Mouse (Mus musculus) forebrain, embryonic 14.5 days (tissue): ENCODE results near the gene Cdc34. TPM values are rescaled to one million over a fixed set of nuclear protein-coding genes. Genes with fewer than 3 reads are reported as not detected.

Experiments
- ATAC-seq: fragments of 200-750 bp; cut with Nextera tagmentation; 2 replicates; pipeline ENCODE4 v1.8.0; 2017; ENCODE audit warnings: mild to moderate bottlenecking, moderate library complexity
- DNase-seq: peaks from one replicate; pipeline ENCODE4 v3.0.0-alpha.2; 2015; ENCODE audit warnings: low spot score
- H3K27ac ChIP-seq: fragments of 300-500 bp; sonication (generic); 2 replicates; pipeline ENCODE4 v1.5.1; 2014; ENCODE audit warnings: low read depth, mild to moderate bottlenecking, control low read depth, low read length, moderate library complexity
- H3K27me3 ChIP-seq: fragments of 300-500 bp; sonication (generic); replicated peaks from 2 replicates; pipeline ENCODE4 v1.6.1; 2014; ENCODE audit warnings: low read length, control low read depth, mixed read lengths; ENCODE audit not compliant: control insufficient read depth, insufficient read depth
- H3K36me3 ChIP-seq: fragments of 300-500 bp; sonication (generic); 2 replicates; pipeline ENCODE4 v1.6.1; 2014; ENCODE audit warnings: low read length, control low read depth; ENCODE audit not compliant: control insufficient read depth, insufficient read depth
- H3K4me1 ChIP-seq: fragments of 300-500 bp; sonication (generic); 2 replicates; pipeline ENCODE4 v1.6.1; 2014; ENCODE audit warnings: antibody characterized with exemption, low read length, control low read depth; ENCODE audit not compliant: control insufficient read depth, insufficient read depth
- H3K4me2 ChIP-seq: fragments of 300-500 bp; sonication (generic); 2 replicates; pipeline ENCODE4 v1.6.1; 2014; ENCODE audit warnings: mild to moderate bottlenecking, control low read depth, low read length
- H3K4me3 ChIP-seq: fragments of 300-500 bp; sonication (generic); 2 replicates; pipeline ENCODE4 v1.5.1; 2014; ENCODE audit warnings: low read depth, low read length, control low read depth
- H3K9ac ChIP-seq: fragments of 300-500 bp; sonication (generic); 2 replicates; pipeline ENCODE4 v1.6.1; 2014; ENCODE audit warnings: mild to moderate bottlenecking, low read length, control low read depth, moderate library complexity
- H3K9me3 ChIP-seq: fragments of 300-500 bp; sonication (generic); replicated peaks from 2 replicates; pipeline ENCODE4 v1.6.1; 2016; ENCODE audit warnings: low read length, control low read depth, mixed read lengths; ENCODE audit not compliant: control insufficient read depth
- WGBS: fragments of 180-500 bp; shearing (Covaris S2); extraction: QIAGEN DNeasy Blood & Tissue Kit; methylation state at CpG from one replicate; pipeline ENCODE4 v1.1.7; 2014; 5-methylcytosine and 5-hydroxymethylcytosine counted together
- polyA plus RNA-seq: library from polyadenylated mRNA; unstranded; fragments of >200 nt; fragmentation: Nextera tagmentation; extraction: Ambion mirVana; gene quantifications from 2 replicates; pipeline ENCODE4 v1.2.1, GENCODE M21; 2014

Gene Cdc34
- polyA plus RNA-seq, 1 experiment from 2014 or later, result 76.9 TPM

GRCm38 (mm10) chr10:79706406-79707094 lies 24.6 kb downstream of the Cdc34 start:
- Histone ChIP-seq H3K4me2 (peak overlapping the region; percentile 87), H3K4me3 (no peak overlapping the region), H3K27ac (no peak overlapping the region), H3K27me3 (no peaks in the 10 kb centered on the region), H3K4me1 (peaks cover 15% of the 10 kb centered on the region), H3K36me3 (peaks cover 33% of the 10 kb centered on the region), H3K9me3 (no peaks in the 10 kb centered on the region), H3K9ac (peak overlapping the region; percentile 21)
- ATAC-seq, result no peak
- no peak for DNase-seq
- WGBS, result 86% methylated on average over 5 of the region's 5 CpGs

- no peak for ATAC-seq
- no peak overlapping the region for H3K4me3 ChIP-seq
- 91% methylated on average over 1 of the region's 1 CpGs for WGBS
- no peaks in the 10 kb centered on the region for H3K27me3 ChIP-seq
- H3K9me3 ChIP-seq, result no peaks in the 10 kb centered on the region
- no peak overlapping the region for H3K27ac ChIP-seq
- no peak overlapping the region for H3K4me2 ChIP-seq
- no peak overlapping the region for H3K9ac ChIP-seq
- H3K4me1 ChIP-seq, result peaks cover 15% of the 10 kb centered on the region
- peaks cover 39% of the 10 kb centered on the region for H3K36me3 ChIP-seq
- DNase-seq, result no peak
These were observed 25.2 kb downstream of the Cdc34 start for GRCm38 (mm10) chr10:79707162-79707561.

- no peak overlapping the region for H3K9ac ChIP-seq
- no peak overlapping the region for H3K27ac ChIP-seq
- no peaks in the 10 kb centered on the region for H3K9me3 ChIP-seq
- H3K4me2 ChIP-seq, result no peak overlapping the region
- ATAC-seq (no peak), DNase-seq (no peak)
- no peaks in the 10 kb centered on the region for H3K27me3 ChIP-seq
- H3K36me3 ChIP-seq, result peaks cover 40% of the 10 kb centered on the region
- WGBS, result 78% methylated on average over 4 of the region's 4 CpGs
- no peak overlapping the region for H3K4me3 ChIP-seq
- peaks cover 15% of the 10 kb centered on the region for H3K4me1 ChIP-seq
These were observed 25.8 kb downstream of the Cdc34 start for GRCm38 (mm10) chr10:79707759-79708158.

GRCm38 (mm10) chr10:79708668-79709067 lies 26.7 kb downstream of the Cdc34 start:
- ATAC-seq (no peak), DNase-seq (no peak)
- H3K4me3 ChIP-seq, result no peak overlapping the region
- no peak overlapping the region for H3K4me2 ChIP-seq
- no peaks in the 10 kb centered on the region for H3K27me3 ChIP-seq
- H3K9ac ChIP-seq, result no peak overlapping the region
- H3K4me1 ChIP-seq, result peaks cover 15% of the 10 kb centered on the region
- peaks cover 40% of the 10 kb centered on the region for H3K36me3 ChIP-seq
- no peaks in the 10 kb centered on the region for H3K9me3 ChIP-seq
- WGBS, result 92% methylated on average over 21 of the region's 21 CpGs
- H3K27ac ChIP-seq, result no peak overlapping the region

GRCm38 (mm10) chr10:79709307-79709706 lies 27.3 kb downstream of the Cdc34 start:
- 87% methylated on average over 7 of the region's 7 CpGs for WGBS

GRCm38 (mm10) chr10:79712029-79712428 lies 30.0 kb downstream of the Cdc34 start:
- ATAC-seq, result no peak; the same call in 1 of the 2 replicates

More at GRCm38 (mm10) chr10:79709307-79709706, 27.3 kb downstream of the Cdc34 start:
- ATAC-seq (no peak), DNase-seq (no peak)
- Histone ChIP-seq H3K27me3 (no peaks in the 10 kb centered on the region), H3K36me3 (peaks cover 40% of the 10 kb centered on the region), H3K9me3 (no peaks in the 10 kb centered on the region), H3K4me2 (no peak overlapping the region), H3K27ac (no peak overlapping the region), H3K4me1 (peaks cover 15% of the 10 kb centered on the region), H3K4me3 (no peak overlapping the region), H3K9ac (no peak overlapping the region)

GRCm38 (mm10) chr10:79712499-79713126 lies 30.6 kb downstream of the Cdc34 start:
- Histone ChIP-seq H3K4me2 (no peak overlapping the region), H3K4me3 (no peak overlapping the region), H3K9me3 (no peaks in the 10 kb centered on the region), H3K9ac (no peak overlapping the region), H3K27me3 (peaks cover 26% of the 10 kb centered on the region), H3K36me3 (peaks cover 40% of the 10 kb centered on the region), H3K4me1 (peaks cover 3% of the 10 kb centered on the region; the same call in 1 of the 2 replicates), H3K27ac (no peak overlapping the region)
- 18% methylated on average over 4 of the region's 6 CpGs for WGBS
- ATAC-seq (no peak; the same call in 1 of the 2 replicates), DNase-seq (peak; percentile 79)

More at GRCm38 (mm10) chr10:79712029-79712428, 30.0 kb downstream of the Cdc34 start:
- peaks cover 21% of the 10 kb centered on the region for H3K27me3 ChIP-seq
- no peaks in the 10 kb centered on the region for H3K9me3 ChIP-seq
- H3K9ac ChIP-seq, result no peak overlapping the region
- H3K4me2 ChIP-seq, result no peak overlapping the region
- H3K27ac ChIP-seq, result no peak overlapping the region
- H3K4me3 ChIP-seq, result no peak overlapping the region
- DNase-seq, result no peak
- 93% methylated on average over 1 of the region's 1 CpGs for WGBS
- peaks cover under 1% of the 10 kb centered on the region; the same call in 1 of the 2 replicates for H3K4me1 ChIP-seq
- H3K36me3 ChIP-seq, result peaks cover 40% of the 10 kb centered on the region

GRCm38 (mm10) chr10:79713163-79713562 lies 31.2 kb downstream of the Cdc34 start:
- DNase-seq (no peak), ATAC-seq (no peak)
- H3K9me3 ChIP-seq, result no peaks in the 10 kb centered on the region
- 27% methylated on average over 1 of the region's 1 CpGs for WGBS
- peaks cover 40% of the 10 kb centered on the region for H3K36me3 ChIP-seq
- no peak overlapping the region for H3K4me2 ChIP-seq
- no peak overlapping the region for H3K9ac ChIP-seq
- H3K27me3 ChIP-seq, result peaks cover 31% of the 10 kb centered on the region
- H3K27ac ChIP-seq, result no peak overlapping the region
- peaks cover 3% of the 10 kb centered on the region; the same call in 1 of the 2 replicates for H3K4me1 ChIP-seq
- H3K4me3 ChIP-seq, result no peak overlapping the region

GRCm38 (mm10) chr10:79714996-79715395 lies 33.0 kb downstream of the Cdc34 start:
- 42% methylated on average over 4 of the region's 4 CpGs for WGBS
- DNase-seq (no peak), ATAC-seq (no peak)
- Histone ChIP-seq H3K4me3 (no peak overlapping the region), H3K27ac (no peak overlapping the region), H3K4me2 (no peak overlapping the region), H3K27me3 (peaks cover 40% of the 10 kb centered on the region), H3K9me3 (no peaks in the 10 kb centered on the region), H3K9ac (no peak overlapping the region), H3K36me3 (peaks cover 22% of the 10 kb centered on the region), H3K4me1 (peaks cover 3% of the 10 kb centered on the region; the same call in 1 of the 2 replicates)
